Mouse (Mus musculus): Measurements from ENCODE around the gene Inpp4a. TPM values are rescaled to one million over a fixed set of nuclear protein-coding genes. Genes with fewer than 3 reads are reported as not detected.

Inpp4a gene
- 10 to 100 TPM; 18.4 to 23.5 TPM for total RNA-seq (2021)
- long read RNA-seq, experiment 1, partial matches to known transcripts, result 0 of 1 reads
- long read RNA-seq, experiment 1, other reads (novel, unspliced or antisense), result 1 of 1 reads
- long read RNA-seq, experiment 2, partial matches to known transcripts, result 0 of 1 reads
- long read RNA-seq, experiment 2, other reads (novel, unspliced or antisense), result 1 of 1 reads

DNA sequence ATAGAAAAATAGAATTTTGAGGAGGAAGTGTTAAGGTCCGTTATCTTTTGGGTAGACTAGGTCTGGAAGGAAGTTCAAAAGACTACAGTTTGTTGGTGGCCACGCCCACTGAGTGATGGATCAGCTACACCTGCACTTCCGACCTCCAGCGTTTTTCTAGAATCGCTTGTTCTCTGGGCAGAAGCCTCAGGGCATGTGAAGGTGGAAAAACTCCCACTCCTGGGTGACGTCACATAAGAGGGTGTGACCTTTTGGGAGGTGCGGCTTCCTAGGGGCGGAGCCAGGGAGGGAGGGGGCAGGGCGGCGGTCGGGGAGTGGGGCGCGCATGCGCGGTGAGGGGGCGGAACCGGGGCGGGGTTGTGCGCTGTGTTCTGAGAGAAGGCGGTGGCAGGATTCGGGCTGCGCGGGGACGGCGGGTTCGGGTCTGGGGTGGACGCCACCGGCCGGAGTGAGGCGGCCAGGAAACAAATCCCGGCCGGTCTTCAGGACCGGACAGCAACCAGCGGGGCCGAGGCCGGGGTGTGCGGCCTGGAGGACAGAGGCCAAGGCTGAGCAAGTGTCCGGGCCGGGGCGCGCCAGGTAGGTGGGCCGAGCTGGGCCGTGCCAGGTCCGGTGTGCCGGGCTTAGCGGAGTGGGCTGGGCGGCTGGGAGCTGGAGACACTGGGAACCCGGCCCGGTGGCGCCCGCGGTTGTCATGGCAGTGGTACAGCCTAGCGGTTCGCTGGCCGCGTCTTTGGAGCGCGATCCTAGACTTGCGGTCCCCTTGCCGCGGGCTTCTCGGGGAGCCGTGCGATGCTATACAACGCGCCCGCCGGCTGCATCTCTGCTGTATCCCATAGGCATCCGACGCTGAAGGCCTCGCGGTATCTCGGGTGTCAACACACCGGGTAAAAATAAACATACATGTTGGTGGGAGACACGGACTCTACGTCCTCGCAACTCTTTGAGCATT lies at the start of gene Inpp4a:
TSS of gene Inpp4a (plus strand) at position 326 of the 952 bp plus-strand sequence.
- peak; percentile 99 for DNase-seq

DNA sequence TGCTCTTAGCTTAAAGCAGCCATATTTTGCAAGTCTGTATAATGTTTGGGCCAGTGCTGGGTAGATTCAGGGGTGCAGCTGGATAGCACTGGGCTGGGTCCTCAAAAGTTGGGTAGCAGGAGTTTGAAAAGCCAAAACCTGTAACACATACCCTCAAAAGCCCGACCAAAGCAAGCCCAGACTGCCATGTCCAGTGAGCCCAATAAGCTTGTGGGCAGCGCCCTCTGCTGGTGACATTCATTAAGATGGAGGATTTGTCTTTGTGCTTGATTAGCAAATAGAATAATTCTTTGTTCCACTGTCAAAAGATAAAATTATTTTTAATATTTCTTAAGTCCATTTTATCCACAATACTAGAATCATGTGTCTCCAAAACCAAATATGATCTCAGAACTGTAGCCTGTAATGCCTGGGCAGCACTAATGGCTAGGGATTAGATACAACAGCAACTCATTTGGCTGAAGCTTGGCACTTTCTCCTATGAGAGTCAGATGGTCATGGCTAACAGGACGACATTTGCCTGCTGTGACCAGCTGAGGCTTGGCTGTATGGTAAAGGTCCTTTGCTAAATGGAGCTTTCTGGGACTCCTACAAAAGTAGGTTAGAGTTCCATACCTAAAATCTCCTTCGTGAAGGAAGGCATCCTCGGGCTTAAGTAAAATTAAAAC lies 48.9 kb upstream of the Inpp4a start:
- DNase-seq, result peak; percentile 89

DNA sequence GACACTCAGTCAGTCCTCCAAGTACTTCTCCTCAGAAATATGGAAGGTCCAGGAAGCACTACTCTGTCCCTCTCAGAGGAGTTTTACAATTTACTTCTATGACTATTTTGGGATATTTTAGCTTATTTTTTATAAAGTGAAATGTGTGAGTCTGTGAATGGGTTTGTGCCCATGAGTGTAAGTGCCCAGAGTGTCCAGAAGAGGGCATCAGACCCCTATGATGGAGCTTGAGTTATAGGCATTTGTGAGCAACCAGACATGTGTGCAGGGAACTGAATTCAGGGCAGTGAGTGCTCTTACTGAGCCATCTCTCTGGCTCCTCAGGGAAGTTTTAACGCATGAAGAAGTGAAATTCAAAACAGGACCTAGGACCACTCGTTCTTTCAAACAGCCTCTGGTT lies 41.2 kb upstream of the Inpp4a start:
- DNase-seq, result no peak

DNA sequence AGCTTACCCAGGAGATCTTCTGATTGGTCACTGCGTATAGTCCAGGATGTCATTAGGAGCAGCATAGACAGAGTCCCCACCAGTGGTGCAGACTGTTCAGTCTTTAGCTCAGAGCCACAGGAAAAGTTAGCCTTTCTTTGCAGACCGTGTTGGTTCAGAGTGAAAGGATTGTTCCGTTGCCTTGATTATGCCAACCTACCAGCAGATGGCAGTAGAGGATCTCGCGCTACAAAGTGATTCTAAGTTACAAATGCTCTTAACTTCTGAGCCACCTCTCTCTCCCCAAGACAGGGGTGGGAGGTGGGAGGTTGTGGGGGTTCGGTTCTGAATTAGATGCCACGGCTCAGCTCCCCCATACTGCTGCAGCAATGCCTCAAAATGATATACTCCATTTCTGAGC lies 27.2 kb upstream of the Inpp4a start:
- DNase-seq, result peak; percentile 71

DNA sequence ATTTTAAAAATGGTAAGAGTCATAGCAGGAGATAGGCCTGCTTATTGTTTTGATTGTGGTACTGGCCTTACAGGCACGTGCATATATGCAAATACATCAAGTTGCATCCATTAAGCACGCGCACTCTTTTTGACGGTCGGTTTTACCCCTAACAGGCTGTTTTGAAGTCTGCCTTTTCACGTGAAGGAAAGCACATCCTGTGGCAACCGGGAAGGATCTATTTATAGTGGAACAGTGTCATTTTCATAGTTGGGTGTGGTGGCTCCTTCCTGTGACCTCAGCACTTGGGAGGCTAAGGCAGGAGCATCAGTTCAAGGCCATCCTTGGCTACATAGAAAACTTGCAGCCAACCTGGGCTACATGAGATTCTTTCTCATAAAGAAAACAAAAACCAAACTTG lies 13.1 kb upstream of the Inpp4a start:
- no peak for DNase-seq

DNA sequence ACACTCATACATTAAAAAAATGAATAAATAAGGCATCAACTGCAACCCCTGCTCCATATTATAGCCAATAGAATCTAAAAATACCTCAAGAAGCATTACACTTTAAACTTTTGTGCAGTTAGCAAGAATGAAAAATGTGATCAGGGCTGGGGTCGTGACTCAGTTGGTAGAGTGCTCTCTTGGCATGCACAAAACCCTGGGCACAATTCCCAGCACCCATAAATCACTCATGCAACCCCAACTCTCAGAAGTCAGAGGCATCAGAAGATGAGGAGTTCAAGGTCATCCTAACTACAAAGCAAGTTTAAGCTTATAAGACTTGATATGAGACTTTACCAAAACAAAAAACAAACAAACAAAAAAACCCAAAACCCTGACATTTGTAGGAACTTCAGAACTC lies 11.9 kb upstream of the Inpp4a start:
- peak; percentile 72 for DNase-seq

DNA sequence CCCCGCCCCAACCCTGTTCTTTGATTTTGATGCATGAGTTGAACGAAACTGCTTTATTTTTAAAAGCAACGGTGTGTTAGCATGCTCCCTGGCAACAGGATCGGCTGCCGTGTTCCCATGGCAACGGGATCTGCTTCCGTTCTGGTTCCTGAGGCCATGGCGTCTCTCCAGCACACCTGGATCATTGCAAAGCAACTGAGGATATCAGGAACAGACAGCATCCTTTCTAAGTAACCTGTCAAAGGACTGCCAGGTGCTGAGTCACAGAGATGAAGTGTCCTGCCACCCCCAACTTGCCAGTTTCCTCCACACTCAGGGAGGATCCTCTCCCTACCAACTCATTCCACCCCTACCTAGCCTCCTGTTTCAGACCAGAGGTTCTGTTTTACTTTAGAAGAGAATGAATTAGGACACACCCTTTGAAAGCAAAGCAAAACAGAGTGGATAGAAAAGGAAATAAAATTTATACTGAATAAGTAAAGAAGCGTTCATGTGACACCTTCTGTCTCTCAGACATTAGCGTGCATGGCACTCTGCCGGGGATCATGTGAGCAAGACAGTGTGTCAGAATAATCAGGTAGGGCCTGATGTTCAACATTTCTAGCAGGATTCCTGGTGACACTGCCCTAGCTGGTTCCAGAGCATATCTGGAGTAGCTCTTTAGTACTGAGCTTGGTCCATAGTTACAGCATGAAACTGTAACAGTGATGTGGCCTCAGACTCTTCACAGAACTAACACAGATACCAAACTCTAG lies 11.3 kb upstream of the Inpp4a start:
- peak; percentile 34 for DNase-seq

DNA sequence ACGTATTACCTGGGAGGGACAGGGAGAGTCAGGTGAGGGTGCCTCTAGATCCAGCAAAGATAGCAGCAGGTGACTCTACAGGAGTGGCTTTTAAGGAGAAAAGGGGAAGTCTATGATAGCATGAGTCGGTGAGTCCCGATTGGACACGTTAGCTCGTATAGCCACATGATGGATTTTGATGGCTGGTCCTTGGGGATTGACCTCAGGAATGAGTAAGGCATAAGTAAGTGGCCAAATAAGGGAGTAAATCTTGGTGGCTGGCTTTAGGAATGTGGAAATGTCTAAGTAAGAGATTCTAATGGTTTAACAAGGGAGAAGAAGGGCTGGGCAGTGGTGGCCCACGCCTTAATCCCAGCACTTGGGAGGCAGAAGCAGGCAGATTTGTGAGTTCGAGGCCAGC lies 10.7 kb upstream of the Inpp4a start:
- no peak for DNase-seq

DNA sequence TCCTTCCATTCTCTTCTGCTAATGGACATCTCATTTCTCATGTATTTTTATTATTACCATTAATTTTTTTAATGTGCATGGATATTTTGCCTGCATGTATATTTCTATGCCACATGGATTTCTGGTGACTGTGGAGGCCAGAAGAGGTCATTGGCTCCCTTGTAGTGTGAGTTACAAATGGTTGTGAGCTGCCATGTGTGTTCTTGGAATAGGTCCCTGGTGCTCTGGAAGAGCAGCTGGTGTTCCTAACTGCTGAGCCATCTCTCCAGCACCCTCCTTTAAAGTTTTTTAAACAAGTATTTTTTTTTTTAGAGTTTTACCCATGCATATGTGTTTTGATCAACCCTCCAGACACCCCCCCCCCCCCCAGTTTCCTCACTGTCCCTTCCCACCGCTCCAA lies 3.3 kb upstream of the Inpp4a start:
- DNase-seq, result no peak

DNA sequence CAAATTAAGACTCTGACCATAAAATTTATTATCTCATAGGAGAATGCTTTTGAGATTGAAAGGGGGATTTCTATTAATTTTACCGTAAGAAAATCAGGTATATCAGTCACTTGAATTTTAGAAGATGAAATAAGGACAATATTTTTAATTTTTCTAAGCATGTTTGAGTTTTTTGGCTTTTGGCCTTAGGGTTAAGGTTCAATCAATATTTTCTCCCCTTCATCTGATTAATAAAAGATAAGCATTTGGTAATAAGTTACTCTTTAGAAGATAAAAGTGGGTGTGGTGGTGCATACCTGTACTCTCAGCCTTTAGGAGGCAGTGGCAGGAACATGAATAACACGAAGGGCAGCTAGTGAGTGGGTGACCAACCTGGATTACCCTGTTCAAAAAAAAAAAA lies 761 bp upstream of the Inpp4a start:
- DNase-seq, result no peak

DNA sequence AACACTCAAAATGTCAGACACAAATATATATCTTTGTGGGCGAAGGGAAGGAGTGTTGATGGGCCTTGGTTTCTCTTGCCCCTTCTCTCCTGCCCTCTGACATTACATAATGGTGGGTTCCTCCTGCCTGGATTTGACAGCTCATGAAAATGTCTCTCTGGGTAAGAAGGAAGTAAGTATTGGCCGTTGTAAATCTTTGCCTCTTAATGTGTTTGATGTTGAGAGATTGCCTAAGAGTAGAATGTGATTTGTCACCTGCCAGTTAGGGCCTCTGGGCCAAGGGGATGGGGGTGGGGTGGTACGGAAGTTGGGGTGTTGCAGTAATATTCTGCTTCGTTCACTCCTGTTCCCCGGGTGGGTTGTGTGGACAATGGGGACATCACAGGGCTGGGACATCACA lies 985 bp downstream of the Inpp4a start:
- no peak for DNase-seq

DNA sequence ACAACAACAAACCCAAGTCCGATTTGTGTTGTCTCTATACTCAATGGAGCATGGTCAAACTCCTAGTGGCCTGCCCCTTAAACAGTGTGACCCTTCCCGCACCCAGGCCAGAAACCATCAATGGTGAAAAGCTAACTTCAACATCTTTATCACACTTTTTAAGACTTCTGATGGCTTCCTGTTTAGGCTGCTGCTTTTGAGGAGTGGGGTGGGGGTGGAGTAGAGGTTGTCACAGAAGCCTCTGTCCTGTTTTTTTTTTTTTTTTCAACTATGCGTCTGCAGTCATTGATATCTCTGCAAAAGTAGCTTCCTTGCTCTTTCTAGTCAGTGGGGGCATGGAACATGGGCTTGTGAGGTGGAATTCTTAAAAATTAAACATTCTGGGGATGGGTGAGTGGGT lies 3.1 kb downstream of the Inpp4a start:
- no peak for DNase-seq

DNA sequence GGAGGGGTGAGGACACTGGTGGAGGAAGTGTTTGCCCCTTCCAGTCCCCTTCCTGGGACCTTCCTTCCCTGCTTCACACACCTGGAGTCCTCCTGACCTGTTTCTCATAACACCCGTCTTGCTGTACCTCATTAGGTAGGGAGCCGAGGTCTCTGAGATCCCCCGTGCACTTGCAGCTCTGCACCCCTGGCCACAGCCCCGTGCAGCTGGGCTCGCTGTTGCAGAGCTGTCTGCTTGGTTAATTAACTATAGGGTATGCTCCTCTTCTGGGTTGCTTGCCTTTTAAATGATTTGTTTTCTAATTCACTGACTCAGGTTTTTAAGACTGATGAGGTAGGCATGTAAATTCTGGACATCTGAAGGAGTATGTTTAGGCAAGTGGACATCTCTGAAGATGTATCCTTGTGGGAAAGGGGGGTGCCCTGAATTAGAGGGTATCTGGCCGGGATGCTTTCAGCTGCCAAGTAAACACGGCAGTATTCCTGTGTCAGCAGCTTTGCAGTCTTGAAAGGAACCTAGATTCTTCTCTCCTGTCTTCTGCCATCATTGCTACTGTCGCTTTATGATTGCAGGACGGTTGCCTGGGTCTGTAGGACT lies 6.1 kb downstream of the Inpp4a start:
- no peak for DNase-seq

DNA sequence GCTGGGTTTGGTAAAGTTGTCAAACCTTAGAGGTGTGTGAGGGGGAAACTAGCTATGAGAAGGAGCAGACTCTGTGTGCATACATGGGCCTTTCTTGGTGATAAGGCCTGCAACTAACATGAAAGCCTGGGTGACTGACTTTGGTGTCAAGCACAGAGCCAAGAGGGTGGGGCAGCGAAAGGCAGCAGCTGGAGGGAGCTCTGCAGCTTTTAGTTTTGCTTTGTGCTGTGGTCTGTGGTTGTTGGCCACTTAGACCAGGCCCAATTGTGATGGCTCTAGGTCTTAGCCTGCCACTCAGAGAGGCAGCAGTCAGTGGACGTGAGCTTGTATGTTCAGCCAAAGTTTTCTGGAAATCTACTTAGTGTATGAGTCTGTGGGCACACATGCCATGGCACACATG lies 7.9 kb downstream of the Inpp4a start:
- no peak for DNase-seq

DNA sequence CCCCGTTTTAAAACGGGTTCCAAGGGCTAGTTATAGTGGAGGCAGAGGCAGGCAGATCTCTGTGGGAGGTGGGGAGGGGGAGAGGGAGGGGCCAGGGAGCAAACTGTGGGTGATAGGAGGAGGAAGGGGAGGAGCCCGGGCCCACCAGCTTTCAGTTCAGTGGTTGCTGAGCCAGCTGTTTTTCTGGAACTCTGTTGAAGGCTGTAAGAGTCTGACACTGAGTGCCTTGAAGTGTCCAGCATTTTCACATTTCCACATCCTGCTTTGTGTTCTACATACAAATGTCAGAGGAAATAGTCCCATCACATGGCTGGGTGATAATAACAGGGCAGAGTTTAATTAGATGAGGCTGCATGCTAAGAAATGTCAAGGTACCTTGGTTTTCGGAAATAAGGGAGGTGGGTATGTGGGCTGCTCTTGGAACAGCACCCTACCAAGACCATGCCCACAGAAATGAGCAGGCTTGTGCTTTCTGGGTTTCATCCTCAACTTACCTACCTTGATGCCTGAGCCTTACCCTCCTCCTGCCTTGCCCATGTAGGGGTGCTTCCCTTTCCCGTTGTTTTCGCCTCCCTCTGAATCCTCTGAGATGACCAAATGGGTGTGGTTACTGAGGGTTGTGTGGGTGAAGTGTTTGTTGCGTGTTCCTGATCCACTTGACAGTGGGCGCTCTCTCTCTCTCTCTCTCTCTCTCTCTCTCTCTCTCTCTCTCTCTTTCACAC lies 8.5 kb downstream of the Inpp4a start:
- no peak for DNase-seq

DNA sequence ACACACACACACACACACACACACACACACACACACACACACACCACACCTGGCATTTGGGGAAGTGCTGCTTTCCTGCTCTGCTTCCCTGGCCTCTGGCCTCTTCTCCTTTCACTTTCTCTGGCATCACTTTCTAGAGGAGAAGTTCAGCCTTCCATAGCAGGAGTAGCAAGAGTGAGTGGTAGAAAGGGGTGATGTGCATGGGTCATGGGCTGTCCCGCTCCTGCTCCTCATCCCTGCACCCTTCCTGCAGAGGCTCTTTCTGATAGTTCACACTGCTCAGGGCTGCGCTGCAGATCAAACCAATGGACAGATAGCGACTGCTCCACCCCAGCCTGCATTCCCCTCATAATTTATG lies 9.1 kb downstream of the Inpp4a start:
- DNase-seq, result no peak

DNA sequence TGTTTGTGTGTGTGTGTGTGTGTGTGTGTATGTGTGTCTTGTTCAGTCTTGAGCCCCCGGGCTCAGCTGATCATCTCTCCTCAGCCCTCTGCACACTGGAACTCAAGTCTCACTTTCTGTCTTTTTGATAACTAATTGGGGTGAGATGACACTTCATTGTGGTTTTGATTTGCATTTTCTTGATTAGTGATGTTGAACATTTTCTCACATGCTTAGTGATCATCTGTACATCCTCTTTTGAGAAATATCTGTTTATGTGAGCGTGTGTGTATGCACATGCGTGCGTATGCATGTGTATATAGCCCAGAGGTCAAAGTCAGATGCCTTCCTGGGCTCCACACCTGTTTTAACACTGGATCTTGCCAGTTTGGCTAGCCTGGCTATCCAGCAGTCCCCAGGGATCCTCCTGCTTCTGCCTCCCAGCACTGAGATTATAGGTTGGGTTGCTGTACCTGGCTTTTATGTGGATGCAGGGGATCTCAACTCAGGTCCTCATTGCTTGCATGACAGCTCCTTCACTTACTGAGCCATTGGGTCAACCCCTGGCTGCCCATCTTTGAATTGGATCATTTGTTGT lies 10.4 kb downstream of the Inpp4a start:
- DNase-seq, result no peak

DNA sequence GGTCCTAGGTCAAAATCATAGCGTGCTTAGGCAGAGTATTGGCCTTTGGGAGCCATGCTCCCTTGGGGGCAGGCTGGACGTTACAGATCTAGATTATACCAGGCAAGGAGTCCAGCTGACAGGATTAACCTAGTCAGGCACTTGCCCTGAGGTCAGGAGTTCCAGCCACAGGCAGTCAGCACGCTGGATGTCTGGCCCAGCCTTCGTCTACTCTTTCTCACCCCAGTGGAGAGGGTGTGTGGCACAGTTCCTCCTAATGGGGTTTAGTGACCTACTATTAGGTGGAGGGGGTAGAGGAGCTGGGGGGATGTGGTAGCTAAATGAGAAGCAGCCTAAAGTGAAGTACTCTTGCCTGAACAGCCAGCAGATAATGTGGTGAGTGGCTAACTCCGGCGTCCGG lies 14.7 kb downstream of the Inpp4a start:
- DNase-seq, result no peak

DNA sequence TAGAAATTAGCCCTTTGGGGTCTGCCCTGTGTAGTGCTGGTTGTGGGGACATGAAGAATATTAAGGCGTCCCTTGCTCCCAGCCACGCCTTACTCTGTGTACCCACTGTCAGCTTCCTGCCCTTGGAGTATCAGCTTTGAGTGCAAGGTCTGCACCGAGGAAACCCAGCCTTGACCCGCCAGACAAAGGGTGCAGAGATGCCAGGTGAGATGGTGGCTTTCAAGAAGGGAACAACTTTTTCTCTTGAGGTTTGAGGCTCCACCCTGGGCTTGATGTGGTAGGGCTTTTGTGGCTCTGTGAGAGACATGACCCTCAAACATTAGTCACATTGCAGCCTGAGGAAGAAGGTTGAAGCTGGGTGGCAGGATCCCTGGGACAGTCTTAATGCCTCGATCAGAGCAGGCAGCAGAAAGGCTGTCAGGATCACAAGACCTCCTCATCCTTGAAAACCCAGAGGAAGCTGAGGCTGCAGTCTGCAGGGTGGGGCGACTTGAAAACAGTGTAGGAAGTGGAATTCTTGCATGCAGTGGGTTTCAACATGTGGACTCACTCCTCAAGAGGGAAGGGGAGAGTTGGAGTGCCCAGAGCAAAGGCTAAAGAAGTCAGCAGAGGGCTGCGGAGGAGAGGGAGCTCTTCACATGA lies 18.1 kb downstream of the Inpp4a start:
- DNase-seq, result no peak

DNA sequence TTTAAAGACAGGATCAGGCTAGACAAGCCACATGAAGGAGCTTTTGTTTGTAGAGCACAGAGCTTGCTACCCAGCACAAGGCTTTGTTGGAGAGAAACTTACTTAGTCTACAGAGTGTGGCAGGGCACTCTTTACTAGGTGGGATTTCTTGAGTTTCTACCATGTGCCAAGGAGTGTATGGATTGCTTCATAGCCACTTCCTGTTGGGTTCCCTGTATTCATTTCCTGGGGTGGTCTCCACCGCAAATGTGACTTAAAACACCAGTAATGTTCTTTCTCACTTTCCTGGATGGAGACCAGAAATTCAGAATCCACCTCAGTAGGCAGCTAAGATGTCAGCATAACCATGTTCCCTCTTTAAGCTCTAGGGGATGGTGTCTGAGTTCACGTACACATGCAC lies 18.9 kb downstream of the Inpp4a start:
- DNase-seq, result no peak

DNA sequence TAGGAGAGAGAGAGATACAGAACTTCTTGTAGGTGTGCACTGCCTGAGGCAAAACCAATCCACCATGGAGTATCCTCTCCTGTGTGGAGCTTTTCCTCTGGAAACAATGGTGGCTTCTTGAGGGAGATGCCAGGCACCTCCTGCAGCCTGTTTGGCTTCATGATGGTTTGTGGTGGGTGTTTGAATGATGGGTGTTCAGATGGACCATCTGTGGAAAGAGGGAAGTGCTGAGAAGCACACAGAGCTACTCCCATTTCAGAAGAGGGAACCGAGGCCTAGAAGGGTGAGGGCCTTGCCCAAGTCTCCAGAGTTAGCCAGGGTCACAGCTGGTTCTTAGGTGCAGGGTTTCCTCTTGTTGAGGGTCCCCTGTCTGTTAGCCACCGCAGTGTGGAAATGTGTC lies 23.0 kb downstream of the Inpp4a start:
- DNase-seq, result no peak

Data from adrenal gland, postnatal 10 days (tissue).